Mouse (Mus musculus) embryonic facial prominence, embryonic 15.5 days (tissue): Measurements from ENCODE around the gene Zfp652. TPM values are rescaled to one million over a fixed set of nuclear protein-coding genes. Genes with fewer than 3 reads are reported as not detected.
"Not testable (repeated sequence)": the region's sequence is repeated elsewhere in the genome, so short reads cannot be mapped to it uniquely, and the experiment has no call there.

Source experiments
- ATAC-seq: fragments of 200-750 bp; cut with Nextera tagmentation; 2 replicates; pipeline ENCODE4 v1.8.0; 2017; ENCODE audit warnings: low read depth, moderate TSS enrichment; ENCODE audit not compliant: insufficient number of reproducible peaks, low FRiP score, low TSS enrichment
- H3K27ac ChIP-seq: fragments of 300-500 bp; sonication (generic); replicated peaks from 2 replicates; pipeline ENCODE4 v1.5.1; 2015; ENCODE audit warnings: mild to moderate bottlenecking, inconsistent platforms
- H3K27me3 ChIP-seq: fragments of 300-500 bp; sonication (generic); 2 replicates; pipeline ENCODE4 v1.6.1; 2015; ENCODE audit warnings: inconsistent platforms
- H3K36me3 ChIP-seq: fragments of 300-500 bp; sonication (generic); 2 replicates; pipeline ENCODE4 v1.6.1; 2015; ENCODE audit warnings: mild to moderate bottlenecking, inconsistent platforms
- H3K4me1 ChIP-seq: fragments of 300-500 bp; sonication (generic); 2 replicates; pipeline ENCODE4 v1.6.1; 2015; ENCODE audit warnings: inconsistent platforms
- H3K4me2 ChIP-seq: fragments of 300-500 bp; sonication (generic); replicated peaks from 2 replicates; pipeline ENCODE4 v1.6.1; 2015; ENCODE audit warnings: mild to moderate bottlenecking, inconsistent platforms
- H3K4me3 ChIP-seq: fragments of 300-500 bp; sonication (generic); replicated peaks from 2 replicates; pipeline ENCODE4 v1.5.1; 2015; ENCODE audit warnings: mild to moderate bottlenecking, inconsistent platforms
- H3K9ac ChIP-seq: fragments of 300-500 bp; sonication (generic); 2 replicates; pipeline ENCODE4 v1.6.1; 2015; ENCODE audit warnings: inconsistent platforms
- H3K9me3 ChIP-seq: fragments of 300-500 bp; sonication (generic); replicated peaks from 2 replicates; pipeline ENCODE4 v1.6.1; 2016; ENCODE audit warnings: inconsistent platforms
- WGBS: fragments of 180-500 bp; shearing (Covaris S2); methylation state at CpG from one replicate; pipeline ENCODE4 v1.1.7; 2015; 5-methylcytosine and 5-hydroxymethylcytosine counted together
- polyA plus RNA-seq: library from polyadenylated mRNA; unstranded; fragments of >200 nt; fragmentation: Nextera tagmentation; extraction: Ambion mirVana; gene quantifications from 2 replicates; pipeline ENCODE4 v1.2.1, GENCODE M21; 2015

Gene Zfp652
- polyA plus RNA-seq, 1 experiment from 2014 or later, result 25.6 TPM

- Histone ChIP-seq H3K27ac (no peak overlapping the region), H3K4me1 (no peaks in the 10 kb centered on the region), H3K4me3 (no peak overlapping the region), H3K36me3 (no peaks in the 10 kb centered on the region), H3K9me3 (no peaks in the 10 kb centered on the region), H3K27me3 (no peaks in the 10 kb centered on the region), H3K9ac (no peak overlapping the region), H3K4me2 (no peak overlapping the region)
- 88% methylated on average over 2 of the region's 2 CpGs for WGBS
- ATAC-seq, result no peak
These were observed 22.0 kb downstream of the Zfp652 start for GRCm38 (mm10) chr11:95734485-95734884.

GRCm38 (mm10) chr11:95737811-95738210 lies 25.3 kb downstream of the Zfp652 start:
- H3K36me3 ChIP-seq, result no peaks in the 10 kb centered on the region
- H3K9ac ChIP-seq, result no peak overlapping the region
- no peak overlapping the region for H3K4me3 ChIP-seq
- no peaks in the 10 kb centered on the region for H3K9me3 ChIP-seq
- no peak for ATAC-seq
- H3K27ac ChIP-seq, result no peak overlapping the region
- 61% methylated on average over 3 of the region's 3 CpGs for WGBS
- H3K27me3 ChIP-seq, result no peaks in the 10 kb centered on the region
- H3K4me1 ChIP-seq, result no peaks in the 10 kb centered on the region
- H3K4me2 ChIP-seq, result no peak overlapping the region

DNA sequence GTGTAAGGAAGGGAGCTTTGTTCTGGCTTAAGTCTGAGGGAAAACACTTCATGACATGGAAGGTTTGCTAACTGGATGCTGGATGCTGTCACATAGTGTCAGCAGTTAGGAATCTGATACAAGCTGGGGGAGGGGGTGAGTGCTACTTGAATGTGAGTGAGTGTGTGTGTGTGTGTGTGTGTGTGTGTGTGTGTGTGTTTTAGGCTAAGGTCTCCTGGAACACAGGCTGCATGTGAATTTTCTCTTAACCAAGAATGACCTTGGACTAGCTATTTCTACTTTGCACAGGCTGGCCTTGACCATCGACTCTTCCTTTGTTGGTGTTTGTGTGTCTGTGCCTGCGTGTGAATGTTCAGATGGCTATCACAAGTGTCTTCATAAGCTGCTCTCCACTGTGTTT lies 32.0 kb downstream of the Zfp652 start:
- Histone ChIP-seq H3K9me3 (no peaks in the 10 kb centered on the region), H3K27me3 (no peaks in the 10 kb centered on the region), H3K27ac (no peak overlapping the region), H3K4me2 (no peak overlapping the region), H3K36me3 (peaks cover 6% of the 10 kb centered on the region), H3K4me1 (no peaks in the 10 kb centered on the region), H3K4me3 (no peak overlapping the region), H3K9ac (no peak overlapping the region)
- no peak for ATAC-seq
- WGBS, result 85% methylated on average over 2 of the region's 2 CpGs

- Histone ChIP-seq H3K9me3 (no peaks in the 10 kb centered on the region), H3K4me3 (no peak overlapping the region), H3K36me3 (peaks cover 17% of the 10 kb centered on the region), H3K9ac (no peak overlapping the region), H3K27me3 (no peaks in the 10 kb centered on the region), H3K4me1 (no peaks in the 10 kb centered on the region), H3K4me2 (no peak overlapping the region), H3K27ac (no peak overlapping the region)
- ATAC-seq, result no peak
- WGBS, result 86% methylated on average over 4 of the region's 4 CpGs
These were observed 34.3 kb downstream of the Zfp652 start for GRCm38 (mm10) chr11:95746821-95747220.

GRCm38 (mm10) chr11:95748331-95748730 lies 35.9 kb downstream of the Zfp652 start:
- no peaks in the 10 kb centered on the region for H3K4me1 ChIP-seq
- H3K27ac ChIP-seq, result no peak overlapping the region
- H3K36me3 ChIP-seq, result peaks cover 28% of the 10 kb centered on the region
- H3K4me2 ChIP-seq, result no peak overlapping the region
- ATAC-seq, result no peak
- H3K4me3 ChIP-seq, result no peak overlapping the region
- no peaks in the 10 kb centered on the region for H3K9me3 ChIP-seq
- WGBS, result 79% methylated on average over 5 of the region's 5 CpGs
- H3K27me3 ChIP-seq, result no peaks in the 10 kb centered on the region
- H3K9ac ChIP-seq, result no peak overlapping the region

DNA sequence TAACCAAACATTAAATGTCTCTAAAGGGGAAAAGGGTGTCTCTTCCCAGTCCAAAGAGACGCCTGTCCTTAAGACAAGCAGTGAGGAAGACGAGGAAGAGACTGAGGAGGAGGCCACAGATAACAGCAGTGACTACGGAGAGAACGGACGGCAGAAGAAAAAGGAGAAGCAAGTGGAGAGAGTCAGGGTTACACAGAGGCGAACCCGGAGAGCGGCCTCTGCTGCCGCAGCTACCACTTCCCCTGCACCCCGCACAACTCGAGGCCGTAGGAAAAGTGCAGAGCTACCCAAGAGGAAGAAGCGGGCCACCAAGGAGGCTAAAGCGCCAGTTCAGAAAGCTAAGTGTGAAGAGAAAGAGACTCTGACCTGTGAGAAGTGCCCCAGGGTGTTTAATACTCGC lies 37.1 kb downstream of the Zfp652 start:
- no peaks in the 10 kb centered on the region for H3K4me1 ChIP-seq
- no peak overlapping the region for H3K9ac ChIP-seq
- H3K4me3 ChIP-seq, result no peak overlapping the region
- peaks cover 40% of the 10 kb centered on the region for H3K36me3 ChIP-seq
- H3K27ac ChIP-seq, result no peak overlapping the region
- ATAC-seq, result no peak
- H3K27me3 ChIP-seq, result no peaks in the 10 kb centered on the region
- no peaks in the 10 kb centered on the region for H3K9me3 ChIP-seq
- no peak overlapping the region for H3K4me2 ChIP-seq
- WGBS, result 89% methylated on average over 15 of the region's 15 CpGs

DNA sequence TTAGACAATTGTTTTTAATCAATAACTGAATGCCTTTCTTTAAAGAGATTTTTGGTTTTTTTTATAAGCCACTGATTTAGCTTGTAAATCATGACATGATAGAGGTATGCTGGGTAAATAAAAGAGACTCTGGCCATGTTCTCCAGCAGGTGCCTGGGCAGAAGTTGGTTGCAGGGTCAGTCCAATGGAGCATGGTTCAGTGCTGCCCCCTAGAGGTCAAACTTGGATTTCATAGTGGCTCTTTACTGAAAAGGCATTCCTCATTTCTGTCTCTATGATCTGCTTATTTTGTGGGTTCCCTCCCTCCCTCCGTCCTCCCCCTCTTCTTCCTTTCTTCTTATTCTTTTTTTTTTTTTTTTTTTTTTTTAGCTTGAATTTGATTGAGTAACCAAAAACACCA lies 38.5 kb downstream of the Zfp652 start:
- H3K27me3 ChIP-seq, result no peaks in the 10 kb centered on the region
- 10% methylated on average over 1 of the region's 1 CpGs for WGBS
- H3K4me3 ChIP-seq, result no peak overlapping the region
- H3K4me2 ChIP-seq, result no peak overlapping the region
- no peaks in the 10 kb centered on the region for H3K9me3 ChIP-seq
- no peaks in the 10 kb centered on the region for H3K4me1 ChIP-seq
- peaks cover 52% of the 10 kb centered on the region for H3K36me3 ChIP-seq
- H3K9ac ChIP-seq, result no peak overlapping the region
- ATAC-seq, result no peak
- H3K27ac ChIP-seq, result no peak overlapping the region

DNA sequence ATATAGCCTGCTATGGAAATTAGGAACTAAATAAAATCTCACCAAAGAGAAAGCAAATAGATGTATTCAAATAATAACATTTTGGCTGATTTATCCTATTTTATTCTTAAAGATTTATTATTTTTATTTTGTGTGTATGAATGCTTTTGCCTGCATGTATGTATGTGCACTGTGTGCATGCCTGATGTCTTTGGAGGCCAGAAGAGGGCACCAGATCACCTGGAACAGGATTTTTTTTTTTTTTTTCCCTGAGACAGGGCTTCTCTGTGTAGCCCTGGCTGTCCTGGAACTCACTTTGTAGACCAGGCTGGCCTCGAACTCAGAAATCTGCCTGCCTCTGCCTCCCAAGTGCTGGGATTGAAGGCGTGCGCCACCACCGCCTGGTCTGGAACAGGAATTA lies 42.7 kb downstream of the Zfp652 start:
- H3K9ac ChIP-seq, H3K4me1 ChIP-seq, H3K27ac ChIP-seq, ATAC-seq, H3K4me2 ChIP-seq, H3K9me3 ChIP-seq, H3K27me3 ChIP-seq, H3K4me3 ChIP-seq: not testable (repeated sequence)
- WGBS, result 99% methylated on average over 4 of the region's 4 CpGs
- H3K36me3 ChIP-seq, result peaks cover 54% of the 10 kb centered on the region

DNA sequence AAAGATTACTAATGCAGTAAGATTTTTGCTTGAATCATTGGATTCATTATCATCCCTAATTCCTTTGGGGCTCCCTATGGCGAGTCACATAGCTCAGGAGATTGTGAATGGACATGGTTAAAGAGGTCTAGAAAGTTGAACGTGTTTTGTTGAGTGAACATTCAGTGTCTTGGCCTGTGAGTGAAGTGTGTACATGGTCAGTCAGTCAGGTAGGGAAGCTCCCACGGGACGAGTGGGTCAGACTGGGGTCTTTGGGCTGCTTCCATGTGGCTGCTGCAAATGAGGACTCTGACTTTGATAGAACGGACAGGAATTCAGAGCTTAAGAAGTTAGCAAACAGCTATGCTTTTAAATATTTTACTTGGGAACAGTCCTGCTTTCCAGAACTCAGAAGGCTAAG lies 48.0 kb downstream of the Zfp652 start:
- no peak for ATAC-seq
- Histone ChIP-seq H3K4me3 (no peak overlapping the region), H3K9ac (no peak overlapping the region), H3K4me1 (no peaks in the 10 kb centered on the region), H3K9me3 (no peaks in the 10 kb centered on the region), H3K4me2 (no peak overlapping the region), H3K36me3 (peaks cover 35% of the 10 kb centered on the region), H3K27me3 (no peaks in the 10 kb centered on the region), H3K27ac (no peak overlapping the region)
- 89% methylated on average over 5 of the region's 5 CpGs for WGBS

GRCm38 (mm10) chr11:95762996-95763395 lies 50.5 kb downstream of the Zfp652 start:
- Histone ChIP-seq H3K4me3 (no peak overlapping the region), H3K27ac (no peak overlapping the region), H3K9me3 (no peaks in the 10 kb centered on the region), H3K4me1 (no peaks in the 10 kb centered on the region), H3K4me2 (no peak overlapping the region), H3K9ac (no peak overlapping the region), H3K36me3 (peaks cover 20% of the 10 kb centered on the region), H3K27me3 (no peaks in the 10 kb centered on the region)
- no peak for ATAC-seq
- WGBS, result 68% methylated on average over 4 of the region's 4 CpGs

DNA sequence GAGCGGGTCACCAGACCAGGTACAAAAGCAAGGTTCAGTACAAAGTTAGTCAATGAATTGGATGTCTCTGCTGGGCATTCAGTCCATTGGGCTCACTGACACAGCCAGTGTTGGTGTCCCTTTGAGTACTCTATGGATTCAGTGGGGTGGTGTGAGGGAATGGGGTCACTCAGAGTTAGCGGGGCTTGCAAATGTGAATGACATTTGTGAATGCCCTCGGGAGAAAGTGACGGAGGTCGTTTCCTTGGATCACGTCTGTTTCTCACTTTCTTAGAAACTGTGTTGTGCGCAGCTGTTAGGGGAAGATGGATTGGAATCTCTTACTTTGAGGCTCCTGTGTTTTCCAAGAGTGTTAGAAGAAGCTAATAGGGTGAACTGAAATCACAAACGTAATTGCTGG lies 52.3 kb downstream of the Zfp652 start:
- Histone ChIP-seq H3K4me3 (no peak overlapping the region), H3K27ac (no peak overlapping the region), H3K27me3 (no peaks in the 10 kb centered on the region), H3K4me2 (no peak overlapping the region), H3K9ac (no peak overlapping the region), H3K4me1 (no peaks in the 10 kb centered on the region), H3K36me3 (peaks cover 26% of the 10 kb centered on the region), H3K9me3 (no peaks in the 10 kb centered on the region)
- WGBS, result 69% methylated on average over 8 of the region's 8 CpGs
- ATAC-seq, result no peak

DNA sequence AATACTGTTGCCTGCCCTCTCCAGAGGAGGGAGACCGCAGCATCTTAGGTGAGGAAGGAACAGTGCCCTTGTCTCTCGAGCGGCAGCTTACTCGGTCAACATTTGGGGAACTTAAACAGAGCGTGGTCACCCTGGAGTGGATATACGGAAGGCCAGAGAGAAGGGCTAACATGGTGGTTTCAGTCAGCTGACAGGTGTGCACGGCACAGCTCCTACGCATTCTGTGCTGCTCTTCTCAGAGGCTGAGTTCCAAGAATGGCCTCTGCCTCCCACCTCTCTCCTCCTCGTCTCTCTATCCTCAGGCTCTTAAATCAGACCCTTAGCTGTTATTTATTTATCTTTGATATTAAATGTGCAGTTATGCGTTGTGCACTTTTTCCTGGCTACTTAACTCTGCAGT lies 52.9 kb downstream of the Zfp652 start:
- H3K9ac ChIP-seq, result no peak overlapping the region
- no peaks in the 10 kb centered on the region for H3K4me1 ChIP-seq
- H3K27me3 ChIP-seq, result no peaks in the 10 kb centered on the region
- H3K36me3 ChIP-seq, result peaks cover 31% of the 10 kb centered on the region
- no peak overlapping the region for H3K4me2 ChIP-seq
- 80% methylated on average over 10 of the region's 10 CpGs for WGBS
- no peaks in the 10 kb centered on the region for H3K9me3 ChIP-seq
- H3K27ac ChIP-seq, result no peak overlapping the region
- no peak overlapping the region for H3K4me3 ChIP-seq
- no peak for ATAC-seq
